Mouse (Mus musculus): Measurements from ENCODE around the gene Slc6a6. TPM values are rescaled to one million over a fixed set of nuclear protein-coding genes. Genes with fewer than 3 reads are reported as not detected.

Slc6a6 gene
- total RNA-seq, 2 experiments from 2014 or later: 30.2 to 42.9 TPM

GRCm38 (mm10) chr6:91667141-91667540 lies 16.7 kb upstream of the Slc6a6 start:
- no peak for ATAC-seq (replicated peaks; ENCODE audit: poor library complexity, severe bottlenecking)

- no peak for ATAC-seq (replicated peaks; ENCODE audit: poor library complexity, severe bottlenecking)
Observed at GRCm38 (mm10) chr6:91668276-91668675, 15.6 kb upstream of the Slc6a6 start.

- 0 out of 2 replicates have a peak, but pooled peaks have one; percentile 14 for ATAC-seq (replicated peaks; ENCODE audit: poor library complexity, severe bottlenecking)
Observed at GRCm38 (mm10) chr6:91669270-91669669, 14.6 kb upstream of the Slc6a6 start.

- no peak for ATAC-seq (replicated peaks; ENCODE audit: poor library complexity, severe bottlenecking)
Observed at GRCm38 (mm10) chr6:91670224-91670623, 13.6 kb upstream of the Slc6a6 start.

GRCm38 (mm10) chr6:91674757-91675350 lies 9.0 kb upstream of the Slc6a6 start:
- ATAC-seq (replicated peaks; ENCODE audit: poor library complexity, severe bottlenecking): no peak

GRCm38 (mm10) chr6:91678506-91679094 lies 5.3 kb upstream of the Slc6a6 start:
- no peak for ATAC-seq (replicated peaks; ENCODE audit: poor library complexity, severe bottlenecking)

GRCm38 (mm10) chr6:91679095-91679577 lies 4.7 kb upstream of the Slc6a6 start:
- ATAC-seq (replicated peaks; ENCODE audit: poor library complexity, severe bottlenecking): peak; percentile 79

GRCm38 (mm10) chr6:91679716-91680115 lies 4.1 kb upstream of the Slc6a6 start:
- no peak for ATAC-seq (replicated peaks; ENCODE audit: poor library complexity, severe bottlenecking)

GRCm38 (mm10) chr6:91681841-91682240 lies 2.0 kb upstream of the Slc6a6 start:
- no peak for ATAC-seq (replicated peaks; ENCODE audit: poor library complexity, severe bottlenecking)

- ATAC-seq (replicated peaks; ENCODE audit: poor library complexity, severe bottlenecking): peak; percentile 31
Observed at GRCm38 (mm10) chr6:91683121-91683520, 732 bp upstream of the Slc6a6 start.

- 0 out of 2 replicates have a peak, but pooled peaks have one; percentile 0 for ATAC-seq (replicated peaks; ENCODE audit: poor library complexity, severe bottlenecking)
Observed at GRCm38 (mm10) chr6:91684474-91684829, 599 bp downstream of the Slc6a6 start.

GRCm38 (mm10) chr6:91684831-91685532 lies 1.1 kb downstream of the Slc6a6 start:
- ATAC-seq (replicated peaks; ENCODE audit: poor library complexity, severe bottlenecking): peak; percentile 57

GRCm38 (mm10) chr6:91685533-91685883 lies 1.7 kb downstream of the Slc6a6 start:
- ATAC-seq (replicated peaks; ENCODE audit: poor library complexity, severe bottlenecking): no peak

GRCm38 (mm10) chr6:91685896-91686295 lies 2.0 kb downstream of the Slc6a6 start:
- no peak for ATAC-seq (replicated peaks; ENCODE audit: poor library complexity, severe bottlenecking)

GRCm38 (mm10) chr6:91686597-91686996 lies 2.7 kb downstream of the Slc6a6 start:
- no peak for ATAC-seq (replicated peaks; ENCODE audit: poor library complexity, severe bottlenecking)

GRCm38 (mm10) chr6:91688021-91688420 lies 4.2 kb downstream of the Slc6a6 start:
- no peak for ATAC-seq (replicated peaks; ENCODE audit: poor library complexity, severe bottlenecking)

GRCm38 (mm10) chr6:91689231-91689630 lies 5.4 kb downstream of the Slc6a6 start:
- ATAC-seq (replicated peaks; ENCODE audit: poor library complexity, severe bottlenecking): no peak

- ATAC-seq (replicated peaks; ENCODE audit: poor library complexity, severe bottlenecking): no peak
Observed at GRCm38 (mm10) chr6:91690222-91690621, 6.4 kb downstream of the Slc6a6 start.

GRCm38 (mm10) chr6:91690646-91691045 lies 6.8 kb downstream of the Slc6a6 start:
- no peak for ATAC-seq (replicated peaks; ENCODE audit: poor library complexity, severe bottlenecking)

GRCm38 (mm10) chr6:91691576-91691975 lies 7.7 kb downstream of the Slc6a6 start:
- ATAC-seq (replicated peaks; ENCODE audit: poor library complexity, severe bottlenecking): no peak

- ATAC-seq (replicated peaks; ENCODE audit: poor library complexity, severe bottlenecking): peak; percentile 78
Observed at GRCm38 (mm10) chr6:91693301-91693886, 9.5 kb downstream of the Slc6a6 start.
